Mouse (Mus musculus): ENCODE data around the gene Atxn2l.

DNA sequence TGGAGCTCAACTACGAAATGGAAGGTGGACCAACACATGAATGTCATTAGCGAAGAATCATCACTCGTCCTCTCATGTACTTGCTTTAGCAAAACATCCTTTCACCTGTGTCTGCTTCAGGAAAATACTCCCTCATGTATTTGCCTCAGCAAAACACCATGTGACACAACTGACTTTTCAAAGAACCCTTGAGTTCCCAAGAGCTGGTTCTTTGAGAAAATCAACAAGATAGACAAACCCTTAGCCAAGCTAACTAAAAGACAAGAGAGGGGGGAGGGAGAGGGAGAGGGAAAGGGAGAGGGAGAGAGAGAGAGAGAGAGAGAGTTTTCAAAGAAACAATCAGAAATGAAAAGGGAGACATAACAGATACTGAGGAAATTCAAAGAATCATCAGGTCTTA is 20.1 kb upstream of the Atxn2l start:
- no peak for TF ChIP-seq POLR2A (IDR thresholded peaks at IDR 0.05; ENCODE audit: low read depth, low read length)
- no peak for TF ChIP-seq CTCF (IDR thresholded peaks at IDR 0.05; ENCODE audit: extremely low read depth, insufficient read depth, insufficient read length, insufficient replicate concordance)

Data from spleen, adult 2 months (tissue).